Mouse (Mus musculus): ENCODE results near the gene Ppp1r9a.

DNA sequence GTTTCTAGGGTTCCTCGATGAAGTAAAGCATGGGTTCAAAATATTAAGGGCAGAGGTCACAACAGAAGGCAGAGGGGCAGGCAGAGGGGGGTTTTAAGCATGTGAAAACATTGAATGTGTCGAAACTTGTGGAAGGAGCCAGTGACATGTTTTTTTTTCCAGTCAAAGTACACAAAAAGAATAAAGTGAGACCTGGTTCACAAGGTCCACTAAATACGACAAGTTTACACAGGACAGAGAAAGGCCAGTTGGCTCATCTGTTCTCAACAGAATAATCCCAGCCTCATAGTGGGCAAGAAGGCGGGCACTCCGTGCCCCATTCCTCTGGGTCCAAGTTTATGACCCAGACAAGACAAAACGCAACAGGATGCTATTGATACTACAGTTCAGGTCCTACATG is 286.2 kb downstream of the Ppp1r9a start:
- TF ChIP-seq CTCF (IDR thresholded peaks at IDR 0.05; ENCODE audit: low read depth) (no peak), EP300 (IDR thresholded peaks at IDR 0.05; ENCODE audit: low read depth) (no peak)
